Mouse (Mus musculus): Measurements from ENCODE around the gene Lyst.

Gene Lyst

GRCm38 (mm10) chr13:13573572-13574257 lies 16.5 kb upstream of the Lyst start:
- in situ Hi-C loops (cut with MboI): no loop called here

GRCm38 (mm10) chr13:13574258-13574870 lies 15.8 kb upstream of the Lyst start:
- in situ Hi-C loops (cut with MboI): no loop called here

GRCm38 (mm10) chr13:13575106-13575505 lies 15.1 kb upstream of the Lyst start:
- in situ Hi-C loops (cut with MboI): no loop called here

- in situ Hi-C loops (cut with MboI): no loop called here
These were observed 13.6 kb upstream of the Lyst start for GRCm38 (mm10) chr13:13576469-13577205.

- in situ Hi-C loops (cut with MboI): no loop called here
These were observed 8.2 kb upstream of the Lyst start for GRCm38 (mm10) chr13:13581988-13582387.

GRCm38 (mm10) chr13:13583473-13583872 lies 6.7 kb upstream of the Lyst start:
- in situ Hi-C loops (cut with MboI): no loop called here

- in situ Hi-C loops (cut with MboI): no loop called here
These were observed 2.5 kb upstream of the Lyst start for GRCm38 (mm10) chr13:13587653-13588184.

- in situ Hi-C loops (cut with MboI): no loop called here
These were observed 1.7 kb upstream of the Lyst start for GRCm38 (mm10) chr13:13588518-13588917.

- in situ Hi-C loops (cut with MboI): no loop called here
These were observed 1.2 kb upstream of the Lyst start for GRCm38 (mm10) chr13:13589032-13589431.

- in situ Hi-C loops (cut with MboI): loop anchor here (10.0 kb wide), 1 partner anchor 77 kb away; no protein-coding TSS in a partner anchor
These were observed 1.7 kb downstream of the Lyst start for GRCm38 (mm10) chr13:13591892-13592291.

GRCm38 (mm10) chr13:13596424-13597044 lies 6.3 kb downstream of the Lyst start:
- in situ Hi-C loops (cut with MboI): loop anchor here (10.0 kb wide), 1 partner anchor 82 kb away; no protein-coding TSS in a partner anchor

GRCm38 (mm10) chr13:13597896-13598295 lies 7.7 kb downstream of the Lyst start:
- in situ Hi-C loops (cut with MboI): loop anchor here (10.0 kb wide), 1 partner anchor 83 kb away; no protein-coding TSS in a partner anchor

- in situ Hi-C loops (cut with MboI): no loop called here
These were observed 11.2 kb downstream of the Lyst start for GRCm38 (mm10) chr13:13601407-13601806.

GRCm38 (mm10) chr13:13606149-13606548 lies 16.0 kb downstream of the Lyst start:
- in situ Hi-C loops (cut with MboI): no loop called here

GRCm38 (mm10) chr13:13608311-13608710 lies 18.1 kb downstream of the Lyst start:
- in situ Hi-C loops (cut with MboI): no loop called here

GRCm38 (mm10) chr13:13609655-13610054 lies 19.5 kb downstream of the Lyst start:
- in situ Hi-C loops (cut with MboI): no loop called here

GRCm38 (mm10) chr13:13612882-13613281 lies 22.7 kb downstream of the Lyst start:
- in situ Hi-C loops (cut with MboI): no loop called here

GRCm38 (mm10) chr13:13614235-13614634 lies 24.0 kb downstream of the Lyst start:
- in situ Hi-C loops (cut with MboI): no loop called here

- in situ Hi-C loops (cut with MboI): no loop called here
These were observed 31.3 kb downstream of the Lyst start for GRCm38 (mm10) chr13:13621456-13621855.

GRCm38 (mm10) chr13:13622565-13622964 lies 32.4 kb downstream of the Lyst start:
- in situ Hi-C loops (cut with MboI): no loop called here

GRCm38 (mm10) chr13:13633746-13634145 lies 43.5 kb downstream of the Lyst start:
- in situ Hi-C loops (cut with MboI): no loop called here

GRCm38 (mm10) chr13:13634706-13635105 lies 44.5 kb downstream of the Lyst start:
- in situ Hi-C loops (cut with MboI): no loop called here

Data from mature B cell (primary cell).